Mouse (Mus musculus) bone marrow macrophage, adult 2 months (primary cell): ENCODE results near the gene Hpf1.

ENCODE experiments used
- CTCF ChIP-seq: IDR thresholded peaks from 2 replicates; pipeline ENCODE4 v1.5.1; 2012; ENCODE audit warnings: low read depth, mild to moderate bottlenecking, low read length, moderate library complexity
- POLR2A ChIP-seq: IDR thresholded peaks from 2 replicates; pipeline ENCODE4 v1.6.1; 2012; ENCODE audit warnings: mild to moderate bottlenecking, low read depth, low read length, borderline replicate concordance

- TF ChIP-seq POLR2A: no peak
- TF ChIP-seq CTCF: no peak
These were observed 3.5 kb upstream of the Hpf1 start for GRCm38 (mm10) chr8:60886736-60887135.
